Mouse (Mus musculus) embryonic facial prominence, embryonic 11.5 days (tissue): ENCODE measurements around the gene Igfbp2. TPM values are rescaled to one million over a fixed set of nuclear protein-coding genes. Genes with fewer than 3 reads are reported as not detected.

Experiments used
- ATAC-seq: fragments of 200-750 bp; cut with Nextera tagmentation; replicated peaks from 2 replicates; pipeline ENCODE4 v1.8.0; 2017; ENCODE audit warnings: low read depth; ENCODE audit not compliant: insufficient number of reproducible peaks, low FRiP score, low TSS enrichment
- DNase-seq: peaks from one replicate; pipeline ENCODE4 v3.0.0-alpha.2; 2015; ENCODE audit warnings: low spot score
- H3K27ac ChIP-seq: fragments of 300-500 bp; sonication (generic); replicated peaks from 2 replicates; pipeline ENCODE4 v1.5.1; 2014; ENCODE audit warnings: mild to moderate bottlenecking, low read depth, low read length, control low read depth
- H3K27me3 ChIP-seq: fragments of 300-500 bp; sonication (generic); 2 replicates; pipeline ENCODE4 v1.6.1; 2014; ENCODE audit warnings: mild to moderate bottlenecking, low read length, moderate library complexity, mixed read lengths; ENCODE audit not compliant: control insufficient read depth, insufficient read depth
- H3K36me3 ChIP-seq: fragments of 300-500 bp; sonication (generic); replicated peaks from 2 replicates; pipeline ENCODE4 v1.6.1; 2014; ENCODE audit warnings: low read depth, mild to moderate bottlenecking, low read length, moderate library complexity, mixed read lengths; ENCODE audit not compliant: control insufficient read depth, insufficient read depth
- H3K4me1 ChIP-seq: fragments of 300-500 bp; sonication (generic); 2 replicates; pipeline ENCODE4 v1.6.1; 2014; ENCODE audit warnings: low read length, mixed read lengths; ENCODE audit not compliant: control insufficient read depth, insufficient read depth
- H3K4me2 ChIP-seq: fragments of 300-500 bp; sonication (generic); 2 replicates; pipeline ENCODE4 v1.6.1; 2014; ENCODE audit warnings: low read depth, mild to moderate bottlenecking, control low read depth, low read length, moderate library complexity
- H3K4me3 ChIP-seq: fragments of 300-500 bp; sonication (generic); 2 replicates; pipeline ENCODE4 v1.5.1; 2014; ENCODE audit warnings: low read depth, low read length, control low read depth
- H3K9ac ChIP-seq: fragments of 300-500 bp; sonication (generic); replicated peaks from 2 replicates; pipeline ENCODE4 v1.6.1; 2014; ENCODE audit warnings: mild to moderate bottlenecking, control low read depth, low read length
- H3K9me3 ChIP-seq: fragments of 300-500 bp; sonication (generic); replicated peaks from 2 replicates; pipeline ENCODE4 v1.6.1; 2016; ENCODE audit warnings: mild to moderate bottlenecking, low read length, inconsistent platforms, mixed read lengths; ENCODE audit not compliant: control insufficient read depth
- WGBS: fragments of 180-500 bp; shearing (Covaris S2); extraction: QIAGEN DNeasy Blood & Tissue Kit; methylation state at CpG from one replicate; pipeline ENCODE4 v1.1.7; 2014; 5-methylcytosine and 5-hydroxymethylcytosine counted together
- polyA plus RNA-seq: library from polyadenylated mRNA; unstranded; fragments of >200 nt; fragmentation: Nextera tagmentation; extraction: Ambion mirVana; gene quantifications from 2 replicates; pipeline ENCODE4 v1.2.1, GENCODE M21; 2014

The Igfbp2 gene
- polyA plus RNA-seq, 1 experiment from 2014 or later = 368 TPM

- H3K27ac ChIP-seq = no peak overlapping the region
- no peaks in the 10 kb centered on the region for H3K27me3 ChIP-seq
- H3K36me3 ChIP-seq = no peaks in the 10 kb centered on the region; the same call in none of the 2 replicates
- H3K4me2 ChIP-seq = no peak overlapping the region
- H3K4me1 ChIP-seq = no peaks in the 10 kb centered on the region
- 80% methylated on average over 4 of the region's 4 CpGs for WGBS
- DNase-seq (no peak), ATAC-seq (no peak)
- H3K9ac ChIP-seq = no peak overlapping the region
- H3K9me3 ChIP-seq = no peaks in the 10 kb centered on the region
- no peak overlapping the region for H3K4me3 ChIP-seq
These were observed 23.6 kb downstream of the Igfbp2 start for GRCm38 (mm10) chr1:72847849-72848380.

GRCm38 (mm10) chr1:72849037-72849436 lies 24.7 kb downstream of the Igfbp2 start:
- Histone ChIP-seq H3K4me2 (no peak overlapping the region), H3K36me3 (no peaks in the 10 kb centered on the region; the same call in none of the 2 replicates), H3K27me3 (no peaks in the 10 kb centered on the region), H3K27ac (no peak overlapping the region), H3K9ac (no peak overlapping the region), H3K4me1 (no peaks in the 10 kb centered on the region), H3K4me3 (no peak overlapping the region), H3K9me3 (no peaks in the 10 kb centered on the region)
- DNase-seq = no peak
- no peak for ATAC-seq
- 90% methylated on average over 8 of the region's 8 CpGs for WGBS

GRCm38 (mm10) chr1:72853759-72854158 lies 29.5 kb downstream of the Igfbp2 start:
- 83% methylated on average over 1 of the region's 1 CpGs for WGBS
- H3K4me3 ChIP-seq = no peak overlapping the region

GRCm38 (mm10) chr1:72854337-72855237 lies 30.3 kb downstream of the Igfbp2 start:
- H3K9ac ChIP-seq = no peak overlapping the region
- H3K4me3 ChIP-seq = no peak overlapping the region
- DNase-seq = peak; percentile 85
- WGBS = 57% methylated on average over 10 of the region's 10 CpGs
- no peak for ATAC-seq
- no peaks in the 10 kb centered on the region for H3K27me3 ChIP-seq
- no peak overlapping the region for H3K27ac ChIP-seq
- H3K9me3 ChIP-seq = no peaks in the 10 kb centered on the region
- no peak overlapping the region for H3K4me2 ChIP-seq
- no peaks in the 10 kb centered on the region for H3K4me1 ChIP-seq
- no peaks in the 10 kb centered on the region; the same call in none of the 2 replicates for H3K36me3 ChIP-seq

More at GRCm38 (mm10) chr1:72853759-72854158, 29.5 kb downstream of the Igfbp2 start:
- no peaks in the 10 kb centered on the region for H3K4me1 ChIP-seq
- H3K9ac ChIP-seq = no peak overlapping the region
- H3K9me3 ChIP-seq = no peaks in the 10 kb centered on the region
- no peaks in the 10 kb centered on the region for H3K27me3 ChIP-seq
- no peak overlapping the region for H3K4me2 ChIP-seq
- H3K36me3 ChIP-seq = no peaks in the 10 kb centered on the region; the same call in none of the 2 replicates
- ATAC-seq (no peak), DNase-seq (no peak)
- H3K27ac ChIP-seq = no peak overlapping the region

GRCm38 (mm10) chr1:72855729-72856128 lies 31.4 kb downstream of the Igfbp2 start:
- no peak overlapping the region for H3K4me2 ChIP-seq
- WGBS = 86% methylated on average over 10 of the region's 10 CpGs
- H3K36me3 ChIP-seq = no peaks in the 10 kb centered on the region; the same call in 1 of the 2 replicates
- H3K27me3 ChIP-seq = no peaks in the 10 kb centered on the region
- no peak overlapping the region for H3K27ac ChIP-seq
- no peaks in the 10 kb centered on the region for H3K4me1 ChIP-seq
- no peak overlapping the region for H3K9ac ChIP-seq
- H3K9me3 ChIP-seq = no peaks in the 10 kb centered on the region
- ATAC-seq (no peak), DNase-seq (no peak)
- no peak overlapping the region for H3K4me3 ChIP-seq

GRCm38 (mm10) chr1:72856209-72856909 lies 32.1 kb downstream of the Igfbp2 start:
- H3K36me3 ChIP-seq = no peaks in the 10 kb centered on the region; the same call in 1 of the 2 replicates
- DNase-seq (no peak), ATAC-seq (no peak)
- no peaks in the 10 kb centered on the region for H3K9me3 ChIP-seq
- no peak overlapping the region for H3K9ac ChIP-seq
- no peak overlapping the region for H3K27ac ChIP-seq
- no peak overlapping the region for H3K4me2 ChIP-seq
- H3K4me3 ChIP-seq = no peak overlapping the region
- whole genome bisulfite sequencing = 81% methylated on average over 19 of the region's 19 CpGs
- H3K27me3 ChIP-seq = no peaks in the 10 kb centered on the region
- no peaks in the 10 kb centered on the region for H3K4me1 ChIP-seq

GRCm38 (mm10) chr1:72857142-72857541 lies 32.8 kb downstream of the Igfbp2 start:
- no peak overlapping the region for H3K4me2 ChIP-seq
- no peak for ATAC-seq
- WGBS = 90% methylated on average over 7 of the region's 7 CpGs

More at GRCm38 (mm10) chr1:72857142-72857541, 32.8 kb downstream of the Igfbp2 start:
- no peaks in the 10 kb centered on the region for H3K9me3 ChIP-seq
- DNase-seq = no peak
- H3K9ac ChIP-seq = no peak overlapping the region
- H3K27me3 ChIP-seq = no peaks in the 10 kb centered on the region
- no peaks in the 10 kb centered on the region; the same call in 1 of the 2 replicates for H3K36me3 ChIP-seq
- no peak overlapping the region for H3K27ac ChIP-seq
- H3K4me1 ChIP-seq = no peaks in the 10 kb centered on the region
- no peak overlapping the region for H3K4me3 ChIP-seq
